Comparison of ENCODE assay signal across 17 mouse cellular contexts in genomic region chr11:54887927-54888326, GRCm38 (mm10). TPM values are rescaled to one million over a fixed set of nuclear protein-coding genes. Genes with fewer than 3 reads are reported as not detected.
A peak's percentile ranks its signal among the peaks of the same experiment; 100 is the strongest.
DNase-seq lines count a peak whose midpoint lies in the region; ATAC-seq and TF ChIP-seq lines count a peak whose summit lies in the region.
"Had no signal": no experiment of that assay in that cellular context is flagged by ENCODE, and none has a peak within 500 bp of the region (broad histone marks: within the 10 kb centered on the region; RNA-seq: fewer than 3 reads in every experiment).

No protein-coding gene starts in this region.

- peaks cover 7% of the 10 kb centered on the region; the same call in 1 of the 2 replicates for H3K4me1 ChIP-seq in heart, embryonic 11.5 days (ENCODE audit: control insufficient read depth, insufficient read depth, low read length)
- H3K4me1 ChIP-seq in kidney, postnatal 0 days (replicated peaks; ENCODE audit: insufficient read depth, low read length) = peaks cover 12% of the 10 kb centered on the region
- no peaks in the 10 kb centered on the region for H3K4me1 ChIP-seq in midbrain, embryonic 11.5 days (ENCODE audit: control insufficient read depth, insufficient read depth, low read length)
- H3K4me1 ChIP-seq in midbrain, embryonic 15.5 days = no peaks in the 10 kb centered on the region
- H3K4me1 ChIP-seq: forebrain, embryonic 13.5 days; hindbrain, embryonic 15.5 days had no signal

- no peaks in the 10 kb centered on the region; the same call in 1 of the 2 replicates for H3K9me3 ChIP-seq in heart, embryonic 11.5 days (replicated peaks; ENCODE audit: control insufficient read depth, low read length)
- no peaks in the 10 kb centered on the region for H3K9me3 ChIP-seq in kidney, postnatal 0 days (replicated peaks; ENCODE audit: low read length)
- H3K9me3 ChIP-seq in midbrain, embryonic 11.5 days (ENCODE audit: control insufficient read depth, low read length) = no peaks in the 10 kb centered on the region
- H3K9me3 ChIP-seq in midbrain, embryonic 15.5 days = no peaks in the 10 kb centered on the region
- H3K9me3 ChIP-seq: embryonic facial prominence, embryonic 10.5 days; forebrain, embryonic 13.5 days; heart, embryonic 15.5 days; hindbrain, embryonic 15.5 days had no signal

- no peak overlapping the region for H3K4me3 ChIP-seq in heart, embryonic 11.5 days (ENCODE audit: low read depth, low read length)
- no peak overlapping the region for H3K4me3 ChIP-seq in kidney, postnatal 0 days (replicated peaks; ENCODE audit: low read depth, low read length)
- H3K4me3 ChIP-seq in midbrain, embryonic 11.5 days (ENCODE audit: low read depth, low read length) = no peak overlapping the region
- H3K4me3 ChIP-seq in midbrain, embryonic 15.5 days = no peak overlapping the region
- H3K4me3 ChIP-seq: embryonic facial prominence, embryonic 10.5 days; forebrain, embryonic 13.5 days; heart, embryonic 15.5 days; hindbrain, embryonic 15.5 days had no signal

- 65% methylated on average over 6 of the region's 6 CpGs for WGBS in heart, embryonic 11.5 days (ENCODE audit: insufficient replicate concordance)
- 61% methylated on average over 6 of the region's 6 CpGs for WGBS in kidney, postnatal 0 days
- WGBS in midbrain, embryonic 11.5 days = 85% methylated on average over 6 of the region's 6 CpGs
- WGBS in midbrain, embryonic 15.5 days = 86% methylated on average over 6 of the region's 6 CpGs

- no peak for ATAC-seq in heart, embryonic 11.5 days (replicated peaks; ENCODE audit: insufficient number of reproducible peaks, low FRiP score, low TSS enrichment)
- ATAC-seq in kidney, postnatal 0 days (replicated peaks; ENCODE audit: low FRiP score, low read depth) = no peak
- no peak for ATAC-seq in midbrain, embryonic 11.5 days (ENCODE audit: low FRiP score)
- no peak for ATAC-seq in midbrain, embryonic 15.5 days (replicated peaks)
- ATAC-seq: forebrain, embryonic 13.5 days; forebrain, postnatal 0 days had no signal

- H3K4me2 ChIP-seq in heart, embryonic 11.5 days = no peak overlapping the region
- H3K4me2 ChIP-seq in kidney, postnatal 0 days (ENCODE audit: low read length) = no peak overlapping the region
- H3K4me2 ChIP-seq in midbrain, embryonic 11.5 days = no peak overlapping the region
- no peak overlapping the region for H3K4me2 ChIP-seq in midbrain, embryonic 15.5 days
- H3K4me2 ChIP-seq: forebrain, embryonic 13.5 days; heart, embryonic 15.5 days; hindbrain, embryonic 15.5 days had no signal

- TF ChIP-seq CTCF in kidney, postnatal 0 days (IDR thresholded peaks at IDR 0.05; ENCODE audit: low read depth) = no peak

- H3K36me3 ChIP-seq in heart, embryonic 11.5 days (ENCODE audit: control insufficient read depth, insufficient read depth, low read length) = no peaks in the 10 kb centered on the region
- H3K36me3 ChIP-seq in kidney, postnatal 0 days (ENCODE audit: insufficient read depth, low read length) = no peaks in the 10 kb centered on the region
- H3K36me3 ChIP-seq in midbrain, embryonic 11.5 days (ENCODE audit: control insufficient read depth, insufficient read depth, low read length) = no peaks in the 10 kb centered on the region
- H3K36me3 ChIP-seq in midbrain, embryonic 15.5 days (replicated peaks) = no peaks in the 10 kb centered on the region
- H3K36me3 ChIP-seq: embryonic facial prominence, embryonic 10.5 days; heart, embryonic 15.5 days; hindbrain, embryonic 15.5 days had no signal

- no peak overlapping the region for H3K9ac ChIP-seq in heart, embryonic 11.5 days (ENCODE audit: low read depth, low read length)
- no peak overlapping the region for H3K9ac ChIP-seq in kidney, postnatal 0 days (ENCODE audit: low read depth, low read length)
- no peak overlapping the region for H3K9ac ChIP-seq in midbrain, embryonic 11.5 days (ENCODE audit: low read length)
- H3K9ac ChIP-seq in midbrain, embryonic 15.5 days = no peak overlapping the region
- H3K9ac ChIP-seq: forebrain, embryonic 13.5 days; forebrain, postnatal 0 days; heart, embryonic 15.5 days; hindbrain, embryonic 15.5 days had no signal

- peak; percentile 55 for DNase-seq in heart, adult 8-10 months (ENCODE audit: low spot score)
- DNase-seq in kidney, postnatal 0 days (ENCODE audit: low spot score) = peak; percentile 40
- DNase-seq in kidney, postnatal 14 days = no peak
- peak; percentile 31 for DNase-seq in midbrain, embryonic 11.5 days (ENCODE audit: low spot score, missing footprints)
- no peak for DNase-seq in adrenal gland, postnatal 4 days (ENCODE audit: low spot score in 2 of 2)
- DNase-seq: adrenal gland, adult 2 months; adrenal gland, postnatal 25 days; cerebellum, adult 2 months; cerebellum, postnatal 10 days; forebrain, postnatal 0 days; gastrocnemius, postnatal 25 days had no signal

- H3K27me3 ChIP-seq in heart, embryonic 11.5 days (ENCODE audit: control insufficient read depth, insufficient read depth, low read length) = no peaks in the 10 kb centered on the region
- no peaks in the 10 kb centered on the region for H3K27me3 ChIP-seq in kidney, postnatal 0 days (ENCODE audit: insufficient read depth, low read length)
- H3K27me3 ChIP-seq in midbrain, embryonic 11.5 days (ENCODE audit: control insufficient read depth, insufficient read depth, low read length) = no peaks in the 10 kb centered on the region
- no peaks in the 10 kb centered on the region for H3K27me3 ChIP-seq in midbrain, embryonic 15.5 days (replicated peaks)
- H3K27me3 ChIP-seq: forebrain, embryonic 13.5 days; heart, embryonic 15.5 days; hindbrain, embryonic 15.5 days had no signal

- no peak overlapping the region for H3K27ac ChIP-seq in heart, embryonic 11.5 days (ENCODE audit: low read depth, low read length)
- H3K27ac ChIP-seq in kidney, postnatal 0 days = no peak overlapping the region
- no peak overlapping the region for H3K27ac ChIP-seq in midbrain, embryonic 11.5 days (ENCODE audit: low read depth, low read length)
- no peak overlapping the region for H3K27ac ChIP-seq in midbrain, embryonic 15.5 days
- H3K27ac ChIP-seq: embryonic facial prominence, embryonic 10.5 days; forebrain, embryonic 13.5 days; heart, embryonic 15.5 days; hindbrain, embryonic 15.5 days had no signal

RNA-seq across cellular contexts. Expression of gene Gpx3, which starts 14.3 kb away (rescaled TPM):
- total RNA-seq in heart, adult 8-10 months (2022) = 100 to 1,000 TPM; 188 to 354 (median 218) TPM
- polyA plus RNA-seq in heart, embryonic 11.5 days (2014; fragmentation: Nextera tagmentation; extraction: Ambion mirVana) = 1,579 and 1,713 TPM in 2 replicates
- polyA plus RNA-seq in kidney, postnatal 0 days (2015; fragmentation: Nextera tagmentation; extraction: Ambion mirVana) = 1,362 and 1,474 TPM in 2 replicates
- polyA plus RNA-seq in midbrain, embryonic 11.5 days (2014; fragmentation: Nextera tagmentation; extraction: Ambion mirVana) = 57.2 and 60.5 TPM in 2 replicates
- polyA plus RNA-seq in midbrain, embryonic 15.5 days (2015; fragmentation: Nextera tagmentation; extraction: Ambion mirVana) = 26.5 and 30.0 TPM in 2 replicates
- 100 to 1,000 TPM in 1 of 2 experiments, 10 to 100 TPM in 1; 33.8 to 163 TPM for total RNA-seq in adrenal gland, postnatal 4 days (2021)

RNA-seq across cellular contexts. Expression of gene Hint1, which starts 21.7 kb away (rescaled TPM):
- total RNA-seq in heart, adult 8-10 months (2022) = 100 to 1,000 TPM; 213 to 341 (median 275) TPM
- 632 and 639 TPM in 2 replicates for polyA plus RNA-seq in heart, embryonic 11.5 days (2014; fragmentation: Nextera tagmentation; extraction: Ambion mirVana)
- 1,015 and 1,085 TPM in 2 replicates for polyA plus RNA-seq in kidney, postnatal 0 days (2015; fragmentation: Nextera tagmentation; extraction: Ambion mirVana)
- polyA plus RNA-seq in midbrain, embryonic 11.5 days (2014; fragmentation: Nextera tagmentation; extraction: Ambion mirVana) = 694 and 720 TPM in 2 replicates
- 589 and 658 TPM in 2 replicates for polyA plus RNA-seq in midbrain, embryonic 15.5 days (2015; fragmentation: Nextera tagmentation; extraction: Ambion mirVana)
- 100 to 1,000 TPM; 353 to 385 TPM for total RNA-seq in adrenal gland, postnatal 4 days (2021)

RNA-seq across cellular contexts. Expression of gene Lyrm7, which starts 27.2 kb away (rescaled TPM):
- 10 to 100 TPM; 35.9 to 40.2 (median 39.3) TPM for total RNA-seq in heart, adult 8-10 months (2022)
- polyA plus RNA-seq in heart, embryonic 11.5 days (2014; fragmentation: Nextera tagmentation; extraction: Ambion mirVana) = 16.5 and 19.1 TPM in 2 replicates
- polyA plus RNA-seq in kidney, postnatal 0 days (2015; fragmentation: Nextera tagmentation; extraction: Ambion mirVana) = 7.3 and 7.7 TPM in 2 replicates
- 5.2 and 5.8 TPM in 2 replicates for polyA plus RNA-seq in midbrain, embryonic 11.5 days (2014; fragmentation: Nextera tagmentation; extraction: Ambion mirVana)
- 11.5 and 14.1 TPM in 2 replicates for polyA plus RNA-seq in midbrain, embryonic 15.5 days (2015; fragmentation: Nextera tagmentation; extraction: Ambion mirVana)
- 10 to 100 TPM; 12.5 to 12.7 TPM for total RNA-seq in adrenal gland, postnatal 4 days (2021)

Comparison
In these comparisons a context has a peak if more than half of its experiments do, and no peak if none do; other contexts are left out.
1. DNase-seq: peak in heart, adult 8-10 months (single experiment), kidney, postnatal 0 days (single experiment) and midbrain, embryonic 11.5 days (single experiment); none in kidney, postnatal 14 days (single experiment) and adrenal gland, postnatal 4 days (0 of 2).
2. RNA of gene Gpx3, which starts 14.3 kb away (polyA plus RNA-seq): 1,579 to 1,713 TPM in heart, embryonic 11.5 days and 1,362 to 1,474 TPM in kidney, postnatal 0 days; 57.2 to 60.5 TPM in midbrain, embryonic 11.5 days and 26.5 to 30.0 TPM in midbrain, embryonic 15.5 days; every median in the first group is over 10 times any median in the second.